19 mouse cellular contexts compared by ENCODE assay signal in the genomic region with DNA sequence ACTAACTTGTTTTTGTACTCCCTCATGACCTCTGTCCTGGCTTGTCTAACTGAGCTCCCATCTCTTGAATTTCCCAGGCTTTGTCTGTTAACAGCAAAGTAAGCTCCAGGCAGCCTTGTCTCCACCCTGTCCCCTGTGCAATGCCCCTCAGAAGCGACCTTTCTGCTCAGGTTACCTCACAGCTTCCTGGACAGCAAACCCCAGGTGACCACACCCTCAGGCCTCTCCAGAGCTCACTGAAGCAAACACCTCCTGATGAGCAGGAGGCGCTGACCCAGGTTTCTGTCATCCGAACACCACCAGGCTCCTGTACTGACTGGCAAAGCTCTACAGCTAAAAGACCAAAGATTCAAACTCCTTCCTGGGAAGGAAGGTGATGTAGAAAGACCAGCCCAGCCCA.
A peak's percentile ranks its signal among the peaks of the same experiment; 100 is the strongest.
DNase-seq lines count a peak whose midpoint lies in the region; ATAC-seq and TF ChIP-seq lines count a peak whose summit lies in the region.
"Had no signal": no experiment of that assay in that cellular context is flagged by ENCODE, and none has a peak within 500 bp of the region (broad histone marks: within the 10 kb centered on the region; RNA-seq: fewer than 3 reads in every experiment).

No protein-coding gene starts in this region.

- no peak overlapping the region for H3K9ac ChIP-seq in heart, embryonic 16.5 days (ENCODE audit: low read length)
- no peak overlapping the region for H3K9ac ChIP-seq in liver, embryonic 15.5 days
- no peak overlapping the region for H3K9ac ChIP-seq in intestine, postnatal 0 days (ENCODE audit: low read depth, low read length)
- H3K9ac ChIP-seq: hindbrain, embryonic 15.5 days; midbrain, embryonic 12.5 days had no signal

- TF ChIP-seq CTCF in intestine, postnatal 0 days (IDR thresholded peaks at IDR 0.05; ENCODE audit: low read depth): no peak

- peaks cover 64% of the 10 kb centered on the region for H3K4me1 ChIP-seq in heart, embryonic 16.5 days (ENCODE audit: control insufficient read depth, insufficient read depth, low read length)
- H3K4me1 ChIP-seq in liver, embryonic 15.5 days (replicated peaks): peaks cover 43% of the 10 kb centered on the region
- H3K4me1 ChIP-seq in intestine, postnatal 0 days (replicated peaks; ENCODE audit: control insufficient read depth, insufficient read depth, low read length): peaks cover 13% of the 10 kb centered on the region; the same call in 1 of the 2 replicates

- H3K4me2 ChIP-seq in heart, embryonic 16.5 days (ENCODE audit: low read depth, low read length): no peak overlapping the region
- no peak overlapping the region for H3K4me2 ChIP-seq in liver, embryonic 15.5 days
- peak overlapping the region; percentile 17; the same call in 1 of the 2 replicates for H3K4me2 ChIP-seq in intestine, postnatal 0 days (replicated peaks; ENCODE audit: low read depth)
- H3K4me2 ChIP-seq: hindbrain, embryonic 15.5 days; midbrain, embryonic 12.5 days had no signal

- no peak overlapping the region for H3K4me3 ChIP-seq in heart, embryonic 16.5 days (ENCODE audit: low read length)
- H3K4me3 ChIP-seq in liver, embryonic 15.5 days (replicated peaks): no peak overlapping the region
- H3K4me3 ChIP-seq in intestine, postnatal 0 days (ENCODE audit: low read depth, low read length): no peak overlapping the region
- H3K4me3 ChIP-seq: hindbrain, embryonic 15.5 days; midbrain, embryonic 12.5 days; myocyte had no signal

- 69% methylated on average over 3 of the region's 3 CpGs for WGBS in heart, embryonic 16.5 days
- 60% methylated on average over 3 of the region's 3 CpGs for WGBS in liver, embryonic 15.5 days (ENCODE audit: insufficient replicate concordance)
- 40% methylated on average over 3 of the region's 3 CpGs for WGBS in intestine, postnatal 0 days

- ATAC-seq in heart, embryonic 16.5 days (replicated peaks; ENCODE audit: extremely low read depth, insufficient read depth, low FRiP score): no peak
- peak; percentile 33; the same call in 1 of the 2 replicates for ATAC-seq in liver, embryonic 15.5 days (ENCODE audit: insufficient read depth)
- ATAC-seq in intestine, postnatal 0 days: peak; percentile 77
- ATAC-seq: forebrain, embryonic 14.5 days had no signal

- no peaks in the 10 kb centered on the region for H3K36me3 ChIP-seq in heart, embryonic 16.5 days (ENCODE audit: control insufficient read depth, insufficient read depth)
- peaks cover 15% of the 10 kb centered on the region for H3K36me3 ChIP-seq in liver, embryonic 15.5 days (replicated peaks)
- H3K36me3 ChIP-seq in intestine, postnatal 0 days (ENCODE audit: control insufficient read depth, insufficient read depth): 0 out of 2 replicates have a peak, but pooled peaks cover 7% of the 10 kb centered on the region
- H3K36me3 ChIP-seq: hindbrain, embryonic 15.5 days; midbrain, embryonic 12.5 days had no signal

- H3K27me3 ChIP-seq in heart, embryonic 16.5 days (ENCODE audit: control insufficient read depth, insufficient read depth, low read length): no peaks in the 10 kb centered on the region
- H3K27me3 ChIP-seq in liver, embryonic 15.5 days: no peaks in the 10 kb centered on the region
- H3K27me3 ChIP-seq in intestine, postnatal 0 days (replicated peaks; ENCODE audit: control insufficient read depth, insufficient read depth, low read length): no peaks in the 10 kb centered on the region
- H3K27me3 ChIP-seq: hindbrain, embryonic 15.5 days; midbrain, embryonic 12.5 days had no signal

- H3K27ac ChIP-seq in heart, embryonic 16.5 days (ENCODE audit: low read length): peak overlapping the region; percentile 7; the same call in 1 of the 2 replicates
- H3K27ac ChIP-seq in liver, embryonic 15.5 days (replicated peaks): 0 out of 2 replicates have a peak overlapping the region, but pooled peaks have one; percentile 9
- H3K27ac ChIP-seq in intestine, postnatal 0 days (ENCODE audit: low read depth, low read length): peak overlapping the region; percentile 79
- H3K27ac ChIP-seq: hindbrain, embryonic 15.5 days; midbrain, embryonic 12.5 days had no signal

- no peak for DNase-seq in heart, adult 18-20 months
- DNase-seq in liver: no peak
- DNase-seq in gastrocnemius, adult 18-20 months (ENCODE audit: low spot score): no peak
- DNase-seq in layer of hippocampus, postnatal 25 days (ENCODE audit: extremely low spot score in 1 of 2, low spot score in 1 of 2): no peak
- DNase-seq: adrenal gland, postnatal 25 days; cerebellum, adult 9-10 months; heart, postnatal 10 days; layer of hippocampus, postnatal 36 days; left cerebral cortex, postnatal 4 days; lung, adult 2 months; lung, postnatal 4 days; thymus, postnatal 25 days had no signal

- H3K9me3 ChIP-seq in heart, embryonic 16.5 days (replicated peaks; ENCODE audit: control insufficient read depth, low read length): no peaks in the 10 kb centered on the region
- no peaks in the 10 kb centered on the region for H3K9me3 ChIP-seq in liver, embryonic 15.5 days (replicated peaks)
- H3K9me3 ChIP-seq in intestine, postnatal 0 days (ENCODE audit: control insufficient read depth): no peaks in the 10 kb centered on the region
- H3K9me3 ChIP-seq: hindbrain, embryonic 15.5 days; midbrain, embryonic 12.5 days had no signal

Comparison
In these comparisons a context has a peak if more than half of its experiments do, and no peak if none do; other contexts are left out.
1. H3K27ac ChIP-seq: peak in every context shown above with its lines; median percentile 79 in intestine, postnatal 0 days; 9 in liver, embryonic 15.5 days; 7 in heart, embryonic 16.5 days.